Mouse (Mus musculus) monocyte, adult 5-6 weeks (primary cell): ENCODE measurements around the gene Tmem63b. TPM values are rescaled to one million over a fixed set of nuclear protein-coding genes. Genes with fewer than 3 reads are reported as not detected.

Experiments used
- ATAC-seq: fragments of 153-309, 156-312 bp; replicated peaks from 2 replicates; pipeline ENCODE4 v1.8.0; 2017; ENCODE audit warnings: mild to moderate bottlenecking; ENCODE audit not compliant: low TSS enrichment, insufficient number of reproducible peaks, severe bottlenecking, poor library complexity, low FRiP score
- total RNA-seq: library from RNA; stranded (forward); fragments of 200-1000, 200-491, 200-594 nt; gene quantifications from 3 replicates; pipeline ENCODE4 v1.2.3, GENCODE M21; 2017

Gene Tmem63b
- total RNA-seq, 1 experiment from 2014 or later = 17.1 TPM

DNA sequence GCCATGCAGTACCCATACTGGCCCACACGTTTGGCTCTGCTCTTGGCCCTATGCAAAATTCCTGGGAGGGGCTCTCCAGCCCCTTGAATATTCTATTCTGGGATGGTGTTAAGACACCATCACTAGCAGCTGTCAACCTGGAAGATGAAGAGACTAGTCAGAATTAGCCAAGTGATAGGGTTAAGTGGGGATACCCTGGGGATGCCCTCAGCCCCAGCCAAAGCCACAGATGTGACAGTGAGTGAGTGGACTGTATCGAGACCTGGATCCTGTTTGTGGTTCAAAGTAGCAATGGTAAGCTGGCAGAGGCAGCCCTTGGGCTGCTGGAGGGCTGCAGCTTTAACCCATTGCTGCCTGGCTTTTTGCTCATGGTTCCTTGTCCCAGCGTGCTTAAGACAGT is 23.1 kb upstream of the Tmem63b start:
- ATAC-seq = no peak

DNA sequence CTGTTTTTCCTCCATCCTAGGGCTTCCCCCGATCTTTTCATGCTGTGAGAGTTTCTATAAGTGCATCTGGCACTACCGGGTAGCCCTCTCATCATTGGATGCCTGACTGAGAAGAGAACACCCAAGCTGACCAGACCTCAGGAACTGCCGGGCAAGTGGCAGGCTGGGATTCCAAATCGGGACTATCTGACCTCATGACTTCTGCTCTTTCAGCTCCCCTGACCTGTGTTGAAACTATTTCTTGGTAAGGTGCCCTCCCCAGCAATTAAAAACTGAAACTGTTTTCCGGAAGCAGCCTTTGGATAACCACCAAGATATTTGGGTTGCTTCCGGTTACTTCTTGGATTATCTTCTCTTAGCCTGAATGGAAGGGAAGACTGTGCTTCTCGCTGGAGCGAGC is 21.5 kb upstream of the Tmem63b start:
- no peak for ATAC-seq

DNA sequence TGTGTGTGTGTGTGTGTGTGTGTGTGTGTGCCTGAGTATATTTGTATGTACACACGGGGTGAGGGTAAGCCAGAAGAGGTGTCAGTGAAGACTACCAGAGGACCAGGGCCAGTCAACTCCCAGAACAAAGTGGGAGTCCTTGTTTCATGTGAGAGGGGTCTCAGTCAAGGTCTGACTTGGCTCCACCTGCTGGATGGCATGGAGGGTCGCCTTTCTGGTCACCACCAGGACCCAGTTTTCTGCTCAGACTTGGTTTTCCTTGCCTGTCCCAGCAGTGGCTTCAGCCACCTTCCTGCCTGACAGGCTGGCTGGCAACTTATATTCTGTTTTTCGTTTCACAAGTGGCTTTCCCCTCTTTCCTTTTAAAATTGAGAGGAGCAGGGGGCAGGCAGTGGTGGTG is 20.7 kb upstream of the Tmem63b start:
- no peak for ATAC-seq

DNA sequence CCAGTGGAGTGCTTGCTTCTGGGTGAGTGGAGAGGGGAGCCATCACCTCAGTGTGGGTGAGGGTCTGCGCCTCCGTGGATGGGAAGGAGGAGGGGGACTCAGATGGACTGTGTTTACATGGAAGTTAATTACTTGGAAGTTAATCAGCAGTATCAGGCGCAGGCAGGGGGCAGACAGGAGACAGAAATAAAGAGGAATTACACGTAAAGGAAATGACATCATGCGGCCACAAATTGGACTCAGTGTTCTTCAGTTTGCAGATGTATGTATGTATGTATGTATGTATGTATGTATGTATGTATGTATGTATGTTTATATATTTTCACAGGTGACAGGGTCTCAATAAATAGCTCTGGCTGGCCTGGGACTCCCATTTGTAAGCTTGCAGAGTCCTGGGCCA is 20.1 kb upstream of the Tmem63b start:
- ATAC-seq = no peak

DNA sequence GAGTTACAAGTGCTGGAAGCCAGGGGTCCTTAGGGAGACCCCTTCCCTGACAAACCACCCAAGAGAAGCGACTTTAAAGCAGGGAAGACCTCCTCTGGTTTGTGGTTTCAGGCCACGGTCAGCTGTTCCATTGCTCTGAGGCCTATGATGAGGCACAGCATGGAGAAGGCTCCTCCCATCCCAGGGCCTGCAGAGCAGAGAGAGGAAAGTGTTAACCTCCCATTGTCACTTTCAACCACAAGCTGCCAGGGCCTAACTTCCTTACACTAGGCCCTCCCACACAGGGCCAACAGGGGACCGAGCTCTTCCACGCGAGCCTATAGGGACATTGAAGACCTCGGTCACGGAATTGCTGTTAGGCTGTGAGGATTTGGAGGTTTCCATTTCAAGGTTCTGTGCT is 16.5 kb upstream of the Tmem63b start:
- ATAC-seq = peak; percentile 89

DNA sequence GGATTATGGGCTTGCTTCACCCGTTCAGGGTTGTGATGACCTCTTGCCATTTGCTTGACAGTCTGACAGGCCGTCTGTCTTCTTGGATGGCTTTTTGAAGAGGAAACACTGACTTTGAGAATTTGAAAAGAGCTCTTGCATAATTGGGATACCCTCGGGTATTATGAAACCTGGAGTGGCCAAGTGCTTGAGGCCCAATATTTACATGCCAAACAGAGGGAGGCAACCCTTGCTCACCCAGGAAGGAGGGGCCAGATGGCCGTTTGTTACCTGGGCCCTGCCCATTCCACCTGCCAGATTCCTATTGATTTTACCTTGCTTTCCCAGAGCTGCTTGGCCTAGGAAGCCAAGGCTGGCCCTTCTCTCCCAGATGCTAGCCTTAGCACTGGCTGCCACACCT is 15.5 kb upstream of the Tmem63b start:
- ATAC-seq = no peak; the same call in 1 of the 2 replicates

DNA sequence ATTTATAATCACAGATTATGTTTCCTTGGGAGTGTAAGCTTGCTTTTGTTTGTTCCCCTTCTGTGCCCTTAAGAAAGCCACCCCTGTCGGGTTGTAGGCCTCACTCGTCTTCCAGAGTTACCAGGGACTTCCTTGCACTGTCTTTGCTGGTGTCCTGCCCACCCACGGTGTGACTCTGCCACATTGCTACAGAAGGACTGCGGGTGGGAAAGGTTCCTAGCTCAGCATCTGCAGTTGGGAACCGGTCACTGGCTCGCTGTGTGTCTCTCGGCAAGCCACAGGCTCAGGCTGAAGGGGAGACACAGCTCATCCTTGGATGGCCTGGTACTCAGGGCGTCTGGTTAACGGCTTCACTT is 14.5 kb upstream of the Tmem63b start:
- ATAC-seq = no peak

DNA sequence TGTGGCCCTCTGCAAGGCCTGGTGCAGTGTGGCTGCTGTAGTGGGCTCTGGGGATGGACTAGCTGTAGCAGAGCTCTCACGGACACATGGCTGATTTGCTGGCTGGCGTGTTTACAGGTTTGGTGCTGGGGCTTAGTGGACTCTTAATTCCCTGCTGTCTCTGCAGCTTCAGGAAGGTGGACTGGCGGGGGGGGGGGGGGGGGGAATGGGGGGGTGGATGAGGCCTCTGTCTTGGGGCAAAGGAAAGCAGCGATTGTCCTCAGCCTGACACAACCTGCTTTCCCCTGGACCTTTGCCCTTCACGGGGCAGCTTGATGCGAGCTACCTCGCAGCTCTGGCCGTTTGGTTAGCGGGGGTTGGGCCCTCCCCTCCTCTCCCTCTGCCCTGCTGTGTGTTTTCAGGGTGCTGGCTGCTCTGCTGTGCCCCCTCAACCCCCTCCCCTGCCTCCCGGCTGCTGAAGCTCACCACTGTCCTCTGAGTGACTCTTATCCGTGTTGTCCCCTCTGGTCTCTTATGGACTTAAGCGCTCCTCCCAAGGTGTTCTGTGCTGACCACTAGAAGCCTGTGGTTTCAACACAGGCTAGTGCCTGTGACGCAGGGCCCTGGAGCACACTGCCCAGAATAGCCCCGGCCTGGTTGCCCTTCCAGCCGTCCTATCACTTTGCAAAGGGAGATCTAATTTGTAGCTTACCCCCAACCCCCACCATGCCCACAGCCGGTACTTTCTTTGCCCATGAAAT is 14.0 kb upstream of the Tmem63b start:
- no peak for ATAC-seq

DNA sequence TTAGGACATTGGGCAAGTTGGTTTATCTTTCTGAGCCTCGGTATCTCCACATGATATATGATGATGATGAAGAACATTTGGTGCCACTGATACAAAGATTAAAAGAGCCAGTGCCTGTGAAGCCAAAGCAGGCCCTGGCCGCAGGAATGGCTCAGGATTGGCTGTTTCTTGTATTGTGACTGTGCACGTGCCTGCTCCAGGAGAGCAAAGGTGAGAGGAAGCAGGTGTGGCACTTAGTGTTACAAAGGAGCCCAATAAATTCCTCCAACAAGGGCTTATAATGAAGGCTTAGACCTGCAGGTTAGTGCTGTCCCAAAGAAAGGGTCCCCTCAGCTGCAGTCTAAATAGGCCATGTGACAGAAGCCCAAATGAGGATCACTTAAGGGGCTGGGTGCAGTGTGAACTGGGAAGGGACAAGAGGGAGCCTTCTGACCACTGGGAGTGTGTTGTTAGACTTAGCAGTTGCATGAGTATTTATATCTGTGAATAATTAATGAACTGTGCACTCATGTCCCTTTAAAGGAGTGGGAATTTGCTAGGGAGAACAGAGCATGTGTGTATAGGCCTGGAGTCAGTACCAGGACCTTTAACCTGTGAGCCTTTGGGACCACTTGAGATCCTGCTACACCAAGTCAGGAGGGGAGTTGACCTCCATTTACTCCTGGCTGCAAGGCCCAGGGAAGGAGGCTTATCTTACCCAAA is 12.5 kb upstream of the Tmem63b start:
- ATAC-seq = no peak

DNA sequence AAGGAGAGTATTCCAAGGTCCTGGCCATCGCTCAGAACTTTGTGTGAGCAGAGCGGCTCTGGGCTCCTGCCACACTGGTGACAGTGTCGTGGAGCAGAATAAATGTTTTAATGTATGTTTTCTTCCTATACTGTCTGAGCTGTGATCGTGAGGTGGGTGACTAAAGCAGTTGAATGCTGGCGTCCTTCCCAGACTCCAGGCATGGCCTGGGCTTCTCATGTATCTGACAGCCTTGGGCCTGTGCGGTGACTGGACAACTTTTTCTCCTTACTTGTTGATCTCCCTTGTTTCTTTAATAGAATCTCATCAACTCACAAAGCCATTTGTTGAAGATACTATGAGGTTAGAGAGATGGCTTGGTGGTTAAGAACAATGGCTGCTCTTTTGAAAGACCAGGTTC is 11.7 kb upstream of the Tmem63b start:
- no peak for ATAC-seq

DNA sequence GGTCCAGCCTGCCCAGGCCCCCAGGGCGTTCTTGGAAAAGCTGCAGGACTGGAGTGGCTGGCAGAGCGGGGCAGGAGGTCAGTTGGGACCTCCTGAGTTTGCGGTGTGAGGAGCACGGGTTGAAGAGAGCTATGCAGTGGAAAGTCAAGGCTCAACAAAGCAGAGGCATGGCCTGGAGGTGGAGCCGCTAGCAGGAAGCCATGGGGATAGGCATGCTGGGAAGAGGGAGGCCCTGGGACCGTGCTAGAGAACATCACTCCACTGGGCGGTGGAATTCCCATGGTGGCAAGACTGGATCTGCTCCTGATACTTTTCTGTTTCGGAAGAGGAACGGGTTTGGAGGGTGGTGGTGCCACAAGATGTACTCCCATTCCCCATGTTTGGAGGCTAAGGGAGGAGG is 10.3 kb upstream of the Tmem63b start:
- no peak for ATAC-seq

DNA sequence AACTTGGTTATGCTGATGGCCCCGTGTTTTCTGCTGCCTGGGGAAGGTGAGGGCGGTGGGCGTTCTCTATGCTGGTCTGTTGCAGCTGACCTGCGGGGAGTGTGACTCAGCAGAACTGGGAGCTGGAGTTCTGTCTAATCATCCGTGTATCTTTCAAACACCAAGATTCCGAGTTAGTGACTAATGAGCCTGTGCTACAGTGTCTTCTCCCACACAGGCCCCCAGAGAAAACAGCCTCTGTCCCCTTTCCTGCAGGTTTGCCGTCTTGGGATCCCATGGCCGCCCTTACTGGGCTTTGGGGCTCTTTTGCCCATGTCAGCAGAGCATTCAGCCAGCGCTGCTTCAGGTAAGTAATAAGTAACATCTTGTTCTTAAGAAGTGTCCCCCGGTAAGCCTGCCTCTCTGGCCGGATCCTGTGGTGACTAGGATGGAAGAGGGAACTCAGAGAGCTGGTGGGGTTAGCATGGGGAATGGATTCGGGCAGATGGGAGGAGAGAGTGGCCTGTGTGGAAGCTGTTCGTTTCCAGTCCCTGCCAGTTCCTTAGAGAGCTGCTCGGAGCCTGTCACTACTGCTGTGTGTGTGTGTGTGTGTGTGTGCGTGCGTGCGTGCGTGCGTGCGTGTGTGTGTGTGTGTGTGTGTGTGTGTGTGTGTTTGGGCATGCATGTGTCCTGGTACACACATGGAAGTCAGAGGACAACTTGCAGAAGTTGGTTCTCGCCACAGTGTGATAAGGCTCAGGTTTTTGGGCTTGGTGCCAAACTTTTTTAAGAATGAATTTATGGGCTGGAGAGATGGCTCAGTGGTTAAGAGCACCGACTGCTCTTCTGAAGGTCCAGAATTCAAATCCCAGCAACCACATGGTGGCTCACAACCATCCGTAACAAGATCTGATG is 8.8 kb upstream of the Tmem63b start:
- no peak for ATAC-seq

DNA sequence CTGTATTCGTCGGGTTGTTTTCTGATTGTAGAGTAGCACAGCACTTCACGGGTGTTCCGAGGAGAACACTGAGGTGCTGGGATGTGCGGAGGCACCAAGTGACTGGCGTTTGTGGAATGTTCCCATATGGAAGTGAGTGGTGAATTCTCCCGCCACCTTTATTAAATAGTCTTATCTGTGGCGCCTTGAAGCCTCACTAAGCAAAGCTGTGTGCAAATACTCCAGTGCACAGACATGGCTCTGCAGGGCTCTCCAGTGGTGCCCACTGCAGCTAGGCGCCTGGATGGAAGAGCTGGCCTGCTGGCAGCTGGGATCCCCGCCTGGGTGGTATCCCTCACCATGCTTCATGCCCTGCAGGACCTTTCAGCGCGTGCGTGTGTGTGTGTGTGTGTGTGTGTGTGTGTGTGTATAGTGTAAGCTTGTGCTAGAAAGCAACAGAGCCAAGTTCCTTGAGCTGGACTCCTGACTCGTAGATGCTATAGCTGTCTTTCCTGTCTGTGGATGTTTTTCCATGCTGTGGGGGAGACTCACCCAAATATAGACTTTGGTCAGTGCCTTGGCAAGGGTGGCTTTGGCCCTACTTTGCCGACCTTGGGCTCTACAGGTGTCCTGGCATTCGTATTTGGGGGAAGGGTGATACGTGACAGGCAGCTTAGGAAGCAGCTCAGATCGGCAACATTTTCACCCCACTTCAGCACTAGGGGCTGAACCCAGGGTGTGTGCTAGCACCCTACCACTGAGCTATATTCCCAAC is 7.3 kb upstream of the Tmem63b start:
- ATAC-seq = no peak

DNA sequence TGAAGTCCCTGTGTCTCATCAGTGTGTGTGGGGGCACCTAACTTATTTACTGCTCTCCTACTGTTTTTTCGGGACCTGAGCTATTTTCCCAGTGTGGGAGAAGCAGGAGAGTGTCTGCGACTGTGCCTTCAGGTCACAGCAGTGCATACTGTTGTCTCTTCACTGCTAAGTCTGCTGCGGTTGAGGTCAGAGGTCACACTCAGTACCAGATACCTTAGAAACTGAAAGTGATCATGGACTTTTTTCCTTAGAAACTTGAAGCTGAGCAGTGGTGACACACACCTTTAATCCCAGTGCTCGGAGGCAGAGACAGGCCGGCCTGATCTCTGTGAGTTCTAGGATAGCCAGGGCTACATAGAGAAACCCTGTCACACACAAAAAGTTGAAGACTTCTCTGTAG is 5.5 kb upstream of the Tmem63b start:
- no peak for ATAC-seq

DNA sequence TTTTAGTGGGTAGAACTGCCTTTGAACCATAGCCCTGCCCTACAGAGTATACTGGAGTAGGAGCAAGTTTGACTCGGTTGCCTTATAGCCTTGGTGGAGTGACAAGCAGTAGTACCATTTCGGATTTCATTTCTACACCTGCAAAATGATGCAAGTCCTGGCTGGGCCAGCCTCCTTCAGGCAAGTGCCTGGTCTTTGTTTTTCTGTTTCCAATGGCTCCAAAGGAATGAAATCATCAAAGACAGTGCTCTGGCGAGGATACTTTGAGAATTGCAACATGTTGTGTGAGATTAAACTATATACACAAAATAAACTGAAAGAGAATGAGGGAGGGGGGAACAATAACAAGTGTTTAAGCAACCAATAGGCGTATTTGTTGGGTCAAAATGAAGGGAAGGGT is 3.3 kb upstream of the Tmem63b start:
- no peak for ATAC-seq

DNA sequence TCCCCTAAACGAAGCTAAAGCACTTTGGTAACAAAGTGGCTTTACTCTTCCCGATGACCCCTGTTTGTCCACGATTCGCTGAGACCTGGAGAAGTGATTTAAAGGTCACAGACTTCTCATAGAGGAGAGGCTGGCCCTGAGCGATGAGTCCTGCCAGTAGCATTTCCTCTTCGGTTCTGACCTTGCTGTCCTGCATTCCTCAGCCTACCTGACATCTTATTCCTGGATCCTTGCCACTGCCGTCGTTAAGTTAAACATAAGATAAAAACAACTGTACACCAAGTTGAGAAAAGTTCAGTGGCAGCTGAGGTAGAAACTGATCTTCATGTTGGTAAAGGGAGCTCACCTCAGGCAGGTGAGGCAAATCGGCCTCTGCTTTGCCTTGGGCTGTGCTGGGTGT is 2.4 kb upstream of the Tmem63b start:
- ATAC-seq = no peak

DNA sequence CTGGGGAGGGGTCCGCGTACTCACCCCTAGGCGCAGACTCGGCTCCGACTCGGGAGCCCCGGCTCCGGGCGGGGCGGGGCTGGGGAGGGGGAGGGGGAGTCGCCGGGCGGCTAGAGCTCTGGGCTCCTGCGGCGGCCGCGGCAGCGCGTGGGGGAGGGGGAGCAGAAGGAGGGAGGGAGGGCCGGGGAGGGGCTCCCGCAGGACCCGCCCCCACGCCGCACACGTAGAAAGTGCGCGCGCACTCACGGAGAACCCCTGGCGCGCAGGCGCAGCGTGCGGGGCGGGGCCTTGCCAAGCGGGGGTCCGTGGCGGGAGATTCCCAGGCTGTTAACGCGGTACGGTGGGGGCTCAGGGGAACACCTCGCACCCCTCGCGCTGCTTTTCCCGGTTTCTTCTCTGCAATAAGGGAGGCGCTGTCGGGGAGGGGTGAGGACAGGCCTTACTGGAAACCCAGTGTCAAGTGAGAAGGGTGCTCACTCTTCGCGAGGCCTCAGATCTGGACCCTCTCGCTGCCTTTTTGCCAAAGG is 549 bp downstream of the Tmem63b start, which contains the start of gene Mrpl14:
Gene Mrpl14 (plus strand): TSS at position 230 of the 527 bp plus-strand sequence.
- ATAC-seq = peak; percentile 51

DNA sequence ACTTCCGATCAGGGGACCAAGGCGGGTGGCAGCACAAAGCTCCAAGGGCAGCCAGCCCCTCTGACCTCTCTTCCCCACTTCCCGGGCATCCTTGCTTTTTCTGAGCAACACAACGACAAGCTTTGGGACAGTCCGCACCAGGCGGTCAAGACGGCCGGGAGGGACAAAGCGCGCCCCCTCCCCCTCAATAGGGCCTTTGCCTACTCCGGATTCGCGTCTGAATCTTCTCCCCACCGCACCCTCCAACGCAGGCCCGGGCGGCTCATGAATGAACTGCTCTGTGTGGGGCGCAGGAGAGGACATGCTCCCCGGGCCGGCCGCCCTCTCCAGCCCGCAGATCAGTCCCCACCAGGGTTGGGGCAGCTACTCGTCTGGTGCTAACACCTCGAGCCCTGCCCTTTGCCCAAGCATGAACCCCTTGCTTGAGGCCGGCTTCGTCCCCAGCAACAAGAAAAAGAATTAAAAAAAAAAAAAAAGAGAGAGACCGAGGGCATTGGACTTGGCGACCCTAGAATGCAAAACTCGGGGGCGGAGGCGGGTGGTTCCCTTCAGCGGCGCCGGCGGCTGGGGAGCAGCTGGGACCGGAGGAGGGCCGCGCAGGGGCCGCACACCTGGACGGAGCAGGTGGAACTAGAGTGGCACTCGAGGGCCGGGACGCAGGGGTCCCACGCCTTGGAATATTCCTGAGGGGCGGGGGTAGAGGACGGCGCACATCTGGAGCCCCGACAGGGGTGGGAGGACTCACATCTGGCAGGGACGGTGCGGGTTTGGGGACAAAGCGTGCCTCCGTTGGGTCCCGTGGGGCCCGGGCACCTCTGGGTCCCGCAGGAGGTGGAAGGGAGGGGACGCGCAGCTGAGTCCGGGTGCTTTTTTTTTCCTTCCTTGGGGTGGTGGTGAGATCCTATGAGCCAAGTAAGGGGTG is 1.3 kb downstream of the Tmem63b start:
- peak; percentile 23 for ATAC-seq
